Mouse (Mus musculus): ENCODE results near the gene Fam155a.
A peak's percentile ranks its signal among the peaks of the same experiment; 100 is the strongest.

Gene Fam155a

DNA sequence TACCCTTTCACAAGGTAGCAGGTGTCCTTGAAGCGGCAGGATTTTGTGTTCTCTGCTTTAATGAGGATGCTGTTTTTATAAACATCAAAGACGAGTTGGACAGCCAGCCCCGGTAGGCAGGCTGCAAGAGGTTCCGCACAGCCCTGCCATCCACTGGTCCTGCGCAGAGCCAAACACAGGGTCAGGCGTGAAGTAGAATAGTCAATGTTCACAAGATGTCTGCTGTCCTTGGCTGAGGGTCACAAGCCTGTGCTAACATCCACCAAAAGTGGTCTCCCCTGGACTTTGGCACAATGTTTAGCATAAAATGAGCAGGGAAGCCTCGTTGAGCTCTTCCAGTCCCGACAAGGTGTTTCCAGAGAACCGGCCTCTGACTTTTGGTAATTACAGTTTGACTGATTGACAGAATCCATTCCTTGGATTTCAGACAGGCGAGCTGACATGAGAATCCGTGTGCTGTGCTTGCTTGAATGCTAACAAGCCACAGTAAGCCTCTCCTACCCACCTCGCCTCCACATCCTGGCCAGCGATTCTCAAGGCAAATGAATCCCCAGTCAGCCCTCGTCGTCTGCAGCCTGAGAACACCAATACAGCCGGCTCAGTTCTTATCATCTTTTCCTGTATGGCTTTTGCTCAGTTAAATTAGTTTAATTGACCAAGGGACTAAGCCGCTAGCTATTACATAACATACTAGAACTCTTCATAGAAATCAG, 522.7 kb downstream of the Fam155a start:
- DNase-seq, result no peak

DNA sequence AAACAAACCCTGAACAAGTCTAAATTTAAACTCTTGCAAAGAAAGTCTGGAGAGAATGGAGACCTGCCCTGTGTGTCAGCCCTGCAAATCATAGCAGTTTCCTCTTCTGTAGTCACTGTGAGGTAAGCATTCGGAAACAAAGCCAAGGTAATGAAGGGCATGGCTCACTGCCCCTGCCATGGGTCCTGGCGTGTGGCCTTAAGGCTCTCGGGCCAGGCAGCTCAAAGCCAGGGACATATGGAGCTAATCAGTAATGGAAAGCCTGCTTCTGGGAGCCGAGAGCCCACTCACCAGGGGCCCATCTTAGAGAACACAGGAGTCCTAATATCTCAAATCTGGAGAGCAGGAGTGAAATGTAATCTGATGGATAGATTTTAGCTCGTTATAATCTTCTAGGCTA, 525.0 kb downstream of the Fam155a start:
- no peak for DNase-seq

DNA sequence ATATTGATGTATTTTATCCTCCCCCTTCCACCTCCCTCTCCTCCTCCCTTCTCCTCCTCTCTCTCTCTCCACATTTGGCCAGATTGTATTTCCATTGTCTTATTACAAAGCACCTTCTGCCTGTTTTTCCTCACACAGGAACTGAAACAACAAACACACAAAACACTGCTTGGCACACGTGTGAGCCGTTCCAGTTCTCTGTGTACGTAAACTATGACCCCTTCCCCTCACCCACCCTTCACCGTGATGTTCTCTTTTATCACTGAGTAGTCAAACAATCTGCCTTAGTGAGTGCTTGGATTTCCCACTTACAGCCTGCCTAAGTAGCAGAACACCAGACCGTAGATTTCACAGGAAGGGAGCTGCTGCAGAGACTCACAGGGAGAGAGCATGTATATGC, 530.0 kb downstream of the Fam155a start:
- DNase-seq, result no peak

DNA sequence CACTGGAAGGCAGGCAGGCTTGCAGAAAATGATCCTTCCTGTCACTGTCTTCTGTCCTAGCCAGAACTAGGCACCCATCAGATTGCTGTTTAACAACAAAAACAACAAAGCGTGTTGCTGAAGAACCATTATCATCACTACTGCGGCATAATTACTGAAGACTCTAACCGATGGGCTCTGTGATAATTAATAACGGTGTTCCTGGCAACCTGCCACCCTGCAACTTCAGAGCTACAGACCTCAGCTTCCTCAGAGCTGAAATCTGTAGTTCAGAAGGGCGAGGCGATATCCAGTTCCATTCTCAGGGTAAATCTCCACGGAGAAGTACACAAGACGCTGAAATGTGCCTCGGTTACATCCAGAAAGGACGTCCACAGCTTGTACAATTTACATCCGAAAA, 531.2 kb downstream of the Fam155a start:
- no peak for DNase-seq

DNA sequence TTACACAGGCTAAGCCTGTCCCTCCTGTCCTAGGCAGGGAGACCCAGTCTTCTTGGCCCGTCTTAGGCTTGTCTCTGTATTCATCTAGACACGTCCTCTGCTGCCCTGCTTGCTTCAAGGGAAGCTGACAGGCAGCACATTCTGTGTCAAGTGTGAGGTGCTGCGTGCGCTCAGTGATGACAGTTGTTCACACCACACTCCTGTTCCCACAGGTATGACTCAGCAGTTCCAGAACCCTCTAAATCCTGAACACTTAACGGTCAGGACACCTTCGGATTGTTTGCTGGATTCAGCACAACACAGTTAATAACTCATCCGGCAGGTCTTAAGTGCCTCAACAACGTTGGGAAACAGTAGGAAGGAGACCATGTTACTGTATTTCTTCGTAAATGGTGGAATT, 532.0 kb downstream of the Fam155a start:
- DNase-seq, result no peak

DNA sequence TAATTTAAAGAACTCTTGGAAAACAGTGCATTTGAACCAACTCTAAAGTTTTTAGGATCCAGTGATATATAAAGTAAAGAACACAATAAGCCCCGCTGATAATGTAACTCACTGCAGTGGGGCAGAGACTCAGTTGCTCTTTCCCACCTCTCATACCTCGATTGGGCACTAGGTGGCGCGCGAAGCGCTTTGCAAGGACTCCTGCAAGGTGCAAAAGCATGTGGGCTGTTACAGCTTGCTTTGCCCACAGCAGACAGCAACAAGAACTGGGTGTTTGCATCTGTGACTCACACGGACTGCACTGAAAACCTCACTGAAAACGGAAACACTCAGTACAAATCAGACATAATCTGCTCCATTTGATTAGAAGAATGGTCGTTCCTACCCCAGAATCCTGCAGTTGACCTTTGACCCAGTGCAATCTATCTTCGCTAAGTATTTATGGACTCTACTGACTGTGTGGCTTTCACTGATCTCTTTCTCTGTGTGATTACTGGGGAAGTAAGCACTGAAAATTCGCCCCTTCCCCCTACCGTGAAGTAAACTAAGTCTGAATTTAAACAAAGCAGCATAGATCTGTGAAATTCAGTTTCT, 537.5 kb downstream of the Fam155a start:
- peak; percentile 100 for DNase-seq

DNA sequence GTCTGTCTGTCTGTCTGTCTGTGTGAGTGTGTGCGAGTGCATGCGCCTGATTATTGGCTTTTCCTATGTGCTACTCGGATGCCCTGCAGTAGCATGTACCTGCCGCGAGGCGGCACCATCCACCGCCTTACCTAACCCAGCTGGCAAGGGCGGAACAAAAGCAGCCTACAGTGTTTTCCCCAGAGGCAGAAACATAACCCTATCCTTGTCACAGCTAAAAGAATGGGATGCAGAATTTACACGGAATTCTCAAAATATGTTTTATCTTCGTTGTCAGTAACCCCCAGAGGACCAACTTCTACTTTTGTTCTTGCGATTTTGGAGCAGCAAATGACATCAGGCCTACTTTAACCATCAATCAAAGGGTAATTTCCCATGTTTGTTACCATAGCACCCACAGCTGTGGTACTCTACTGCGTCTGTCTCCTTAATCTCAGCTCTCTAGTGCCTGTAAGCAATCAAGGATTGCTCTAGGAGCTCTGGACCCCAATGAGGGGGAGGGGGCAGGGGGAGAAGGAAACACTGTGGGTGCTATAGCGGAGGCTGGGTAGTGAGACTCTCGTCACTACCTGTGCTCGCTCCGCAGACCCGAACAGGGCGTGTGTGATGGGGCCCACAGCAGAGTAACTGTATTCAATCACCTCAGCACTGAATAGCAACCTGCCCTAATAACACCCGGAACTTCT, 543.0 kb downstream of the Fam155a start:
- peak; percentile 67 for DNase-seq

DNA sequence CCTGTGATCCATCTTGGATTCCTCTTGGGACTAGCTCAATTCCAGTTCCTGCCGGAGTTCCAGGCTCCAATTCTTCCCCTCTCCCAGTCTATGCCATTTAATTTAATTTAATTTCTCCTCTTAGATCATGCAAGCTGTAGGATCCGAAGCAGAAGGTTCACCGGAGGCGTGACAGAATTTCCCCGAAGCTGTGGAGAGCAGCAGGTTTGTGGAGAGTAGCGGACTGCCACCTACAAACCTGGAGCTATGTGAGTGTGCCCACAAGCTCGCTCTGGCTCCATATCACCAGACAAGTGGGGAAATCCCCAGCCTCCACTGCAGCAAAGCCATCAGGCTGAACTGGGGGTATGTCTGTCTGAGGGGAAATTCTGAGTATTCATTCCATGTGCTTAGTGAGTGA, 544.2 kb downstream of the Fam155a start:
- no peak for DNase-seq

DNA sequence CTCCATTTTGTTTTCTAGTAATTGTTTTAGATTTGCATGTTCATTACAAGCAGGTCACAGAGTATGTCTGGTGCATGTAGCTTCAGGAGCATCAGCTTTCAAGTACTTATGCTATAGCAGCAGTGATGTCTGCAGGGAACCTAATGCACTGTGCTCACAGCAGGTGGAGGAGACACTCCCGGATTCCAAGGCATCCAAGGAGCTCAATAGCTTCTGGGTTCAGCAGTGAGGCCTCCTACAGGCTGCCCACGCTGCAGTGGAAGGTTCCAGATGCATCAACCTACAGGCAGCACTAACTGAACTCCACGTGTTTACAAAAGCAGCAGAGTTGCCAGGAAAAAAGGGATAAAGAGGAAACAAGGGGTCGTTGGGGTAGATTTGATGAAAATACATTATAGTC, 559.2 kb downstream of the Fam155a start:
- no peak for DNase-seq

DNA sequence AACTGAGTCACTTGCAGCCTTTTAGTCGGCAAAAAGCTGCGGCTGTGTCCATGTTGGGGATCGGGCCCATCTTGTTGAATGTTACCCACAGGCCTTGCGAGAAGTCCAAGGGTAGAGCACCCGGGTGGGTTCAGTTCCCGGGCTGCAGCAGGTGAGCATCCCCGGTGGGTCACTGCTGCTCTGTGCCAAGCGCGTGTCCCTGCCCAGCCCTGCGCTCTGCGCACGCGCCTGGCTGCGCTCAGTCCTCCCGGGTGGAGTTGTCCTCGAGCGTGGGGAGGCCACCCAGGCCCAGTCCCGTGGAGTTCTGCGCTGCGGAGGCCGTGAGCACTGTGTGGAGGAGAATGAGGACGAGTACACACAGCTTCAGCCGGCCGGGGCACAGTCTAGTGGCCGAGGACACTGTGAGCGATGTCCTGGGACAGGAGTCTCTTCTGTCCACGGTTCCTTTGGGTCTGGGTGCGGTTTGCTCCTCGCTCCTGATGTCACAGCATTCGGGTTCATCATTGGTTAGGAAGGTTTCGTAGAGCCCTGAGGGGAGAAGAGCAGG, 563.4 kb downstream of the Fam155a start:
- DNase-seq, result no peak

DNA sequence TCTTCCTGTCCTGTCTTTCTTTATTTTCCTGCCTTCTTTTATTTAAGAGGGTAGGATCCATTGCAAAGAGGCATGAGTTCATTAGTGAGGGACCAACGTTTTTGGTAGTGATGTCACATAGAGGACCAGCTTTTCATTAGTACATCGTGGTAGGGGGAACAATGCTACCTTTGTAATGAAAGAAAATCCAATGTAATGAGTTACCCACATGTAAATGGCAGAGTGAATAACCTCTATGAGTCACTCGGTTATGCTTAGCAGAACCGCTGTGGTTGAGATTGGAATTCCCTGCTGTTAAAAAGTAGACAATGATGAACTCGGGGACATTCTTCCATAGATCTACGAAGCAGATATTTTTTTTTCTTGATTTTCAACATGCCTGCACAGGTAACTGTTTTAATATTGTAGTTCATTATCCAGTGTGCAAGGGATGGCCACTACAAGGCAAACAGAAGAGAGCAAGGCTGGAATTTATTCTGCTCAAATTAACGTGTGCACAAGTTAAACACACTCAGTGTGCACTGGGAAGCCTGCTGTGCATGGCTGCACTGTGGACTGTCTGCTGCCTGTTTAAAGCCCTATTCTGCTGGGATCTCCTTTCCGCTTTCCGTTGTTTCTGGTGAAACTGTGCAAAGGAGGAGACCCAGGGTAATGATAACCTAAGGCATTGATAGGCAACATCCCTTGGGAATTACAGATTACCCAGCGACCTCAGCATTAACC, 566.5 kb downstream of the Fam155a start:
- no peak for DNase-seq

DNA sequence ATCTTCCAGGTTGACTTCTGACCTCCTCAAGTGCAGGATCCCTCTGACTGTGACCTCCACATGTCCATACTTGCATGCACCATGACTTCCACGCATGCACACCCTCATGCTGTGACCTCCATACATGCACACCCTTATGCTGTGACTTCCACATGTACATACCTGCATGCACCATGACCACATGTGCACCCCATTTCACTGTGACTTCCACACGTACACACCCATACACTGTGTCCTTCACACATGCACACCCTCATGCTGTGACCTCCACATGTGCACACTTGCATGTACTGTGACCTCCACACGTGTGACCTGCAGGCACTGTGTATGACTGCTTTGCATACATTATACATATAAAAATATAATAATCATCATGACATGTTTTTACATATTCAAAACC, 570.9 kb downstream of the Fam155a start:
- DNase-seq, result no peak

DNA sequence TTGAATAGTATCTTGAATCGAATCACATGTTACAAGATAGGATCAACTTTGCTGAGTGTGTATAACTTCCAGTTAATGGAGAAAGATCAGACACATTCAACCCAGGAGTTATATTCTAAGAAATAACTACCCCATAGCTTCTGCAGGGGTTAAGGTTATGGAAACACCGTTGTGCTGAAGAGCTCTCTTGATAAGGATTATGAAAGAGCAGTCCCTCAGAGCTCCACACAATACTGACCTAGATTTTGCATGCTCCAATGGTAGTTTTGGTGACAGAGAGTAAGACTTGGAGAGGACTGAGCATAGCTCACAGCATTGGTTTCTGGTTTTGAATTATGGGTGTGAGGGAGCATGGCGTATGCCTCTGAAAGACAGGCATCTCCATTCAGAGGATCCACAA, 579.3 kb downstream of the Fam155a start:
- no peak for DNase-seq

DNA sequence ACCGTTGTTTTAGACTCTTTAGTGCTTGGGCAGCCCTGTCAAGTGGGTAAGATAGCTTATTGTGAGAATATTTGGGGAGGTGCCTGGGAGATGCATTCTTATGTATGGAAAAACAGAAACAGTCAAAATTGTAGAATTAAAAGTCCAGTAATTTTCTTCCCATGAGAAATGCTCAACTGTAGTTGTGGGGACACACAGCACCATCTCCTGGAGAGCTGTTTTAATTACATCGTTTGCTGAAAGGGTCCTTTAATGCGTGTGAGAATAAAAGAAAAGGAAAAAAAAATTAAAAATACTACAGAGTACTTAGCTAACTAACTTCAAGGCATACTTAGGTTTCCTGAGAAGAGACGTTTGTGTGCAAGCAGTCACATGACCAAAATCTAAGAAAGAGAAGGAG, 582.3 kb downstream of the Fam155a start:
- no peak for DNase-seq

DNA sequence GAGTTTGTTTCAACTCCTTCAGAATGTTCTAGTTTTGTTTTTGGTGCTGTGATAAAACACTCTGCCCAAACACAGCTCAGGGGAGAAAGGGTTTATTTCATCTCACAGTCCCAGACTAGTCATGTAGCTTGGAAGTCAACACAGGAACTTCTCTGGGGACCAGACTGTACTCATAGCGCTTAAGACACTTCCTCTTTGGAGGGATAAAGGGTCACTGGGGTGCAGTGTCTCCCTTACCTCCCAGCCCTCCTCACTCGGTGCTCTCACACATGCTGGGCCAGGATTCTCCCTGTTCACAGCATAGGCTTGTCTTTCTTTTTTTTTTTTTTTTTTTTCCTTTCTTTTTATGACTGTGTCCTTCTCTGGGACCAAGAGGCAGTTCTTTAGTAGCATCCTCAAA, 585.8 kb downstream of the Fam155a start:
- DNase-seq, result no peak

DNA sequence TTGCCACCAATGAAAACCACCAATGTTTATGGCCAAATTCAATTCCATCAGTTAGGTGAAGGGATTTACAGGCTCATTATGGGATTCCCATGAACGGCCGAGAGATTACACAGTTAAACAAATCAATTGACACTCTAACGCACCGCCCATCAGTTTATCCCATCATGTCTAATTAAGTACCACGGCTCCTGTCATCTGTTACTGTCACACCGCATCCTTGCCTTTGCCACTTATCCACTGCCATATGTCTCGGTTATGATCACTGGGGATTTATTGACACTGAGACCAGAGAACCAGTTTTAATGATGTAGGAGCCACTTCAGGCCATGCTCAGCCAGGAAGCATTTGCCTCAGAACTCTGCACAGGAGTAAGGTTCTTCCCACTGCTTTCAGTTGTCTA, 588.5 kb downstream of the Fam155a start:
- no peak for DNase-seq

DNA sequence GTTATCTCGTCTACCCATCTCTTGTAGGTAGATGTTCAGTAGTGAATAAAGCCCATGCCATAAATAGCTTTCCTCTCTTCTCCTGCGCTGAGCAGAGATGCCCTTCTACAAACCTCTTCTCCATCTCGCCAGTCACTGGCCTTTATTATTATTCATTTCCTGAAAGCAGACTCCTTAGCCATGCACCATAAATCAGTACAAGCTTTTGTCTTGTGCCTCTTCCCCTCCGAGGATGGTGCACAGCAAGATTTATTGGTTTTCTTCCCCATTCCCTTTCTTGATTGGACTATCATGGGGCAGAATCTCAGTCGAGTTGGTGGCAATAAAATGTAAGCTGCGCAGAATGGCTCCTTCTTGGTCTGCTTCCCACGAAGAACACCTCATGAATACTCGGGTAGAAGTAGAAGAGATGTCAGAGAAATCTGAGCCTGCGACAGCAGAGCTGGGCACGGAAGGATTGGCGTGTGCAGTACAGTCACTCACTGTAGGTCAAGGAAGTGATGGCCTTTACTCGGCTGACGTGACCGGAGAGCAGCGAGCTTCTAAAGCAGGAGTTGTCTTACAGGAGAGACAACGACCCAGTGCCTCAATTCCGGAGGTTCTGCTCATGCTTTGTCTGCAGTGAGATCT, 590.2 kb downstream of the Fam155a start:
- DNase-seq, result no peak

DNA sequence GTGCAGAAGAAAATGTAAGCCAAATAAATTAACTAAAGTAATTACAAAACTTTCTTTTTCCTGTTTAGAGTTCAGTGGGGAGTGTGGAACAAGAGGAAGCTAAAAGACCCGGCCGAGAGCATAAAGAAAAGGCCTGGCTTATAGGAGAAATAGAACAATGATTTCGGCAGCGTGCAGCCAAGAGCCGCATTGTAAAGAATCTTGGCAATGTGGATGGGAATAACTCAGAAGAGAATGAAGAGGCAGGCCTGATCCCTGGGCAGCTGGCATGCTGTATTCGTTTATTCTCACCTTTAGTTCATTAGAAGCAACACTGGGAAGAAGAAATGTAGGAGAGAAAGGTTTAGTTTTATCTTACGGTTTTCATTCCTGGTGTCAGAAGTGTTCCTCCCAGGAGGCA, 594.0 kb downstream of the Fam155a start:
- DNase-seq, result no peak

DNA sequence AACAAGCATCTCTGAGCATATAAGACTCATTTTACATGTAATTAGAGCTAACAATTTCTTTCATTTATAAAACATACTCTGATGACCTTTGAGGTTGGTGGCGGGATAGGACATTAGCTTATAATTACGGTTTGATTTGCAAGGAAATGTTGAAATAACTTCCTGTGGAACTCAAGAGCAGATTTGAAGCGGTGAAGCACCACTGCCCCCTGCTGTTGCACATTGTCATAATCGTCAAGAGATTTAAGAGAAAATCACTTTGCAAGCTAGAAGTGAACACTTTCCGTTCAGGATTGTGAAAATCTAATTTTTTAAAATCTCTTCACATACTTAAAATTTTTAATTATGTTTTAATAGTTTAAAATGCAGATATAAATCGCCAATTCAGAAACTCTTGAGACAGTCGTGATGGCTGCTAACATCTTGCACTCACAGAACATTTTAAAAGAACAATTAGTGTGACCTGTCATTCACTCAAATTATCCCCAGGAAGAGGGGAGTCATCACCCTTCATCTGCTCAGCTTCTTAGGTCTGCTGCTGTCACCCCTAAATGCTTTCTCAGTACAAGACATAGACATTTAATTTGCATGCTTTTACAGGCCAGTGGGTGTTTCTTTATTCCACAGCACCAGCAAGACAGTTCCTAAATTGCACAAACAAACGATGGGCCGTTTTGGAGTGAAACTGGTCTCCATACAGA, 595.9 kb downstream of the Fam155a start:
- DNase-seq, result peak; percentile 91

DNA sequence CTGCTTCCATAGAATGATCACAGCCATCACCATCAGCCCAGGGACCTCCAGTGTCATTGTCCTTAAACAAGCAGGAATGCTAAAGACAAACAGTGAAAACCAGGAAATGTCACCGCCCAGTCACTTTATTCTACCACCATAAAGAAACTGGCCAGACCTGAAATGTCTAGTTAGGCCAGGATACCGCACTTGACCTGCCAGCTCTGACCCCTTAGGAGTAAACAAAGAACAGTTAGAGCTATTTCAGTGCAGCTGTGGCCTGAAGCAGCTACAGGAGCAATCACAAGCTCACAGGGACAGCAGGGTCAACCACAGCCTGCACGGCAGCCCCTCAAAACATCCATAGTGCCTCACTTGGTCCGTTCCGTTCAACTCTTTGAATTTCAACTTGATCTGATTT, 599.1 kb downstream of the Fam155a start:
- no peak for DNase-seq

DNA sequence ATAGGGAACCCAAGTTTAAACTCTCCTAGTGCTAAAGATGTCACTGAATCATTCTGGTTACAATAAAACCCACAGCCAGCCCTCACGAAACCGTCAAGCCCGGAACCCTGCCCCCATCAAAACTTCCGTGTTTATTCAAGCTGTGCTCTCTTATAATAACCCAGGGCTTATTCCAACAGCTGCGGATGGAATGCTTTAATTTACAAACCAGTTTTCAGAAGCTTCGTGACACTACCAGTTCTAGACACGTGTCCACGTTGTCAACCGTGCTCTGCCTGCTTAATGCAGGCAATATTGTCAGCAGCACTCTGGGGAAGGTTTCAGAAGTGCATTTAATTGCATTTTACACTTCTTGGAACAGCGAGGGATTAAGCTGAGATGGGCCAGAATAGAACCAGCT, 603.0 kb downstream of the Fam155a start:
- DNase-seq, result peak; percentile 13

DNA sequence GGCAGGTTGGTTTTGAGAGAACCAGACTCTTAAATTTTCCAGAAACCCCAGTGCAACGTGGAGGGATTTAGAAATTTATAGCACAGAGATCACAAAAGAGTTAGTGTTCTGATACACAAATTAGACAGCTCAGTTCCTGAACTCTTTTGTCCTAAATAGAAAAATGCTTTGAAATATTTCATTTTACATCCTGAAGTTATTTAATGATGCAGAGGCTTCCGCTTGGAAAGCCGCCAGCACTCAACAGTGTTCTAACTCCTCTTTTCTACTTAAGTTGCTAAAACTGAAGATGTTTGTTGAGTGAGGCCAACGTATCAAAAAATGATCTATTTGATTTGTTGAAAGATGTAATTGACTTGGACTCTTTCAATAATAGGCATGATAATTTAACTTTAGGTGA, 609.4 kb downstream of the Fam155a start:
- DNase-seq, result no peak
